Mouse (Mus musculus) intestine, embryonic 15.5 days (tissue): ENCODE results near the gene Tmem63c. TPM values are rescaled to one million over a fixed set of nuclear protein-coding genes. Genes with fewer than 3 reads are reported as not detected.

Experiments used
- ATAC-seq: fragments of 200-750 bp; cut with Nextera tagmentation; 2 replicates; pipeline ENCODE4 v1.8.0; 2017; ENCODE audit warnings: moderate TSS enrichment, moderate library complexity
- H3K27ac ChIP-seq: fragments of 300-500 bp; sonication (generic); 2 replicates; pipeline ENCODE4 v1.5.1; 2015; ENCODE audit warnings: mild to moderate bottlenecking, inconsistent platforms
- H3K27me3 ChIP-seq: fragments of 300-500 bp; sonication (generic); replicated peaks from 2 replicates; pipeline ENCODE4 v1.6.1; 2015; ENCODE audit warnings: inconsistent platforms
- H3K36me3 ChIP-seq: fragments of 300-500 bp; sonication (generic); 2 replicates; pipeline ENCODE4 v1.6.1; 2015; ENCODE audit warnings: inconsistent platforms
- H3K4me1 ChIP-seq: fragments of 300-500 bp; sonication (generic); replicated peaks from 2 replicates; pipeline ENCODE4 v1.6.1; 2015; ENCODE audit warnings: inconsistent platforms
- H3K4me2 ChIP-seq: fragments of 300-500 bp; sonication (generic); replicated peaks from 2 replicates; pipeline ENCODE4 v1.6.1; 2015; ENCODE audit warnings: mild to moderate bottlenecking, inconsistent platforms
- H3K4me3 ChIP-seq: fragments of 300-500 bp; sonication (generic); replicated peaks from 2 replicates; pipeline ENCODE4 v1.5.1; 2015; ENCODE audit warnings: inconsistent platforms
- H3K9ac ChIP-seq: fragments of 300-500 bp; sonication (generic); 2 replicates; pipeline ENCODE4 v1.6.1; 2015; ENCODE audit warnings: inconsistent platforms
- H3K9me3 ChIP-seq: fragments of 300-500 bp; sonication (generic); 2 replicates; pipeline ENCODE4 v1.6.1; 2016; ENCODE audit warnings: inconsistent platforms
- WGBS: fragments of 180-500 bp; shearing (Covaris S2); methylation state at CpG from one replicate; pipeline ENCODE4 v1.1.7; 2015; 5-methylcytosine and 5-hydroxymethylcytosine counted together
- polyA plus RNA-seq: library from polyadenylated mRNA; unstranded; fragments of >200 nt; fragmentation: Nextera tagmentation; extraction: Ambion mirVana; gene quantifications from 2 replicates; pipeline ENCODE4 v1.2.1, GENCODE M21; 2015

The Tmem63c gene
- polyA plus RNA-seq, 1 experiment from 2014 or later: 0.63 TPM

- 53% methylated on average over 3 of the region's 3 CpGs for WGBS
- no peak overlapping the region for H3K9ac ChIP-seq
Observed at GRCm38 (mm10) chr12:87003606-87004005, 17.5 kb upstream of the Tmem63c start.

GRCm38 (mm10) chr12:87004596-87004995 is 16.5 kb upstream of the Tmem63c start:
- Histone ChIP-seq H3K27me3 (no peaks in the 10 kb centered on the region), H3K9me3 (no peaks in the 10 kb centered on the region), H3K9ac (no peak overlapping the region), H3K4me3 (no peak overlapping the region), H3K4me1 (no peaks in the 10 kb centered on the region), H3K27ac (no peak overlapping the region), H3K4me2 (no peak overlapping the region), H3K36me3 (no peaks in the 10 kb centered on the region)
- WGBS: 83% methylated on average over 4 of the region's 4 CpGs
- no peak for ATAC-seq

More at GRCm38 (mm10) chr12:87003606-87004005, 17.5 kb upstream of the Tmem63c start:
- no peak overlapping the region for H3K4me2 ChIP-seq
- no peaks in the 10 kb centered on the region for H3K4me1 ChIP-seq
- no peak for ATAC-seq
- H3K4me3 ChIP-seq: no peak overlapping the region
- no peaks in the 10 kb centered on the region for H3K27me3 ChIP-seq
- no peaks in the 10 kb centered on the region for H3K9me3 ChIP-seq
- H3K36me3 ChIP-seq: no peaks in the 10 kb centered on the region
- H3K27ac ChIP-seq: no peak overlapping the region

GRCm38 (mm10) chr12:87017041-87017440 is 4.1 kb upstream of the Tmem63c start:
- no peaks in the 10 kb centered on the region for H3K36me3 ChIP-seq
- no peak overlapping the region for H3K9ac ChIP-seq
- no peaks in the 10 kb centered on the region for H3K4me1 ChIP-seq
- H3K27me3 ChIP-seq: no peaks in the 10 kb centered on the region
- WGBS: 54% methylated on average over 3 of the region's 3 CpGs
- H3K9me3 ChIP-seq: no peaks in the 10 kb centered on the region
- H3K4me3 ChIP-seq: no peak overlapping the region
- H3K27ac ChIP-seq: no peak overlapping the region
- no peak overlapping the region for H3K4me2 ChIP-seq
- no peak for ATAC-seq

GRCm38 (mm10) chr12:87018756-87019155 is 2.4 kb upstream of the Tmem63c start:
- WGBS: 80% methylated on average over 2 of the region's 2 CpGs
- H3K27ac ChIP-seq: no peak overlapping the region

GRCm38 (mm10) chr12:87022006-87022405 is 866 bp downstream of the Tmem63c start:
- H3K4me1 ChIP-seq: no peaks in the 10 kb centered on the region
- WGBS: 85% methylated on average over 2 of the region's 2 CpGs
- H3K4me2 ChIP-seq: no peak overlapping the region

More at GRCm38 (mm10) chr12:87018756-87019155, 2.4 kb upstream of the Tmem63c start:
- Histone ChIP-seq H3K4me2 (no peak overlapping the region), H3K27me3 (no peaks in the 10 kb centered on the region), H3K4me1 (no peaks in the 10 kb centered on the region), H3K9me3 (no peaks in the 10 kb centered on the region), H3K4me3 (no peak overlapping the region), H3K36me3 (no peaks in the 10 kb centered on the region), H3K9ac (no peak overlapping the region)
- ATAC-seq: no peak

GRCm38 (mm10) chr12:87023456-87023855 is 2.3 kb downstream of the Tmem63c start:
- Histone ChIP-seq H3K36me3 (no peaks in the 10 kb centered on the region), H3K27ac (no peak overlapping the region), H3K4me2 (no peak overlapping the region), H3K4me1 (no peaks in the 10 kb centered on the region), H3K9ac (no peak overlapping the region), H3K9me3 (no peaks in the 10 kb centered on the region), H3K4me3 (no peak overlapping the region), H3K27me3 (peaks cover 26% of the 10 kb centered on the region)
- 70% methylated on average over 3 of the region's 3 CpGs for WGBS
- ATAC-seq: no peak

More at GRCm38 (mm10) chr12:87022006-87022405, 866 bp downstream of the Tmem63c start:
- Histone ChIP-seq H3K27me3 (peaks cover 12% of the 10 kb centered on the region), H3K9ac (no peak overlapping the region), H3K36me3 (no peaks in the 10 kb centered on the region), H3K27ac (no peak overlapping the region), H3K9me3 (no peaks in the 10 kb centered on the region), H3K4me3 (no peak overlapping the region)
- no peak for ATAC-seq

GRCm38 (mm10) chr12:87026109-87026870 is 5.2 kb downstream of the Tmem63c start:
- ATAC-seq: peak; percentile 78
- no peaks in the 10 kb centered on the region for H3K36me3 ChIP-seq
- peak overlapping the region; percentile 34 for H3K4me2 ChIP-seq
- no peaks in the 10 kb centered on the region for H3K4me1 ChIP-seq
- peaks cover 26% of the 10 kb centered on the region for H3K27me3 ChIP-seq
- 3% methylated on average over 30 of the region's 30 CpGs for WGBS
- H3K4me3 ChIP-seq: 0 out of 2 replicates have a peak overlapping the region, but pooled peaks have one; percentile 5
- no peak overlapping the region for H3K9ac ChIP-seq
- no peaks in the 10 kb centered on the region for H3K9me3 ChIP-seq
- H3K27ac ChIP-seq: no peak overlapping the region

GRCm38 (mm10) chr12:87026871-87027240 is 5.7 kb downstream of the Tmem63c start:
- Histone ChIP-seq H3K4me3 (no peak overlapping the region), H3K36me3 (no peaks in the 10 kb centered on the region), H3K27me3 (peaks cover 26% of the 10 kb centered on the region), H3K27ac (no peak overlapping the region), H3K9ac (no peak overlapping the region), H3K4me2 (peak overlapping the region; percentile 34), H3K4me1 (no peaks in the 10 kb centered on the region), H3K9me3 (no peaks in the 10 kb centered on the region)
- WGBS: 15% methylated on average over 8 of the region's 8 CpGs
- no peak for ATAC-seq

- ATAC-seq: no peak
- 48% methylated on average over 5 of the region's 5 CpGs for WGBS
- Histone ChIP-seq H3K4me3 (no peak overlapping the region), H3K9ac (no peak overlapping the region), H3K4me1 (no peaks in the 10 kb centered on the region), H3K36me3 (no peaks in the 10 kb centered on the region), H3K27ac (no peak overlapping the region), H3K9me3 (no peaks in the 10 kb centered on the region), H3K27me3 (peaks cover 26% of the 10 kb centered on the region), H3K4me2 (no peak overlapping the region)
Observed at GRCm38 (mm10) chr12:87027391-87027790, 6.3 kb downstream of the Tmem63c start.

- Histone ChIP-seq H3K9me3 (no peaks in the 10 kb centered on the region), H3K4me3 (no peak overlapping the region), H3K36me3 (no peaks in the 10 kb centered on the region), H3K4me1 (no peaks in the 10 kb centered on the region), H3K9ac (no peak overlapping the region), H3K27me3 (peaks cover 26% of the 10 kb centered on the region), H3K27ac (no peak overlapping the region), H3K4me2 (no peak overlapping the region)
- 60% methylated on average over 2 of the region's 2 CpGs for WGBS
- no peak for ATAC-seq
Observed at GRCm38 (mm10) chr12:87028068-87028467, 6.9 kb downstream of the Tmem63c start.

- WGBS: 65% methylated on average over 5 of the region's 5 CpGs
- no peak overlapping the region for H3K4me3 ChIP-seq
- no peak for ATAC-seq
- H3K4me1 ChIP-seq: no peaks in the 10 kb centered on the region
- no peak overlapping the region for H3K4me2 ChIP-seq
- no peaks in the 10 kb centered on the region for H3K36me3 ChIP-seq
- no peak overlapping the region for H3K27ac ChIP-seq
- H3K27me3 ChIP-seq: peaks cover 26% of the 10 kb centered on the region
- no peaks in the 10 kb centered on the region for H3K9me3 ChIP-seq
- no peak overlapping the region for H3K9ac ChIP-seq
Observed at GRCm38 (mm10) chr12:87029251-87029976, 8.3 kb downstream of the Tmem63c start.

GRCm38 (mm10) chr12:87031163-87031763 is 10.1 kb downstream of the Tmem63c start:
- Histone ChIP-seq H3K9me3 (no peaks in the 10 kb centered on the region), H3K4me1 (no peaks in the 10 kb centered on the region), H3K4me2 (no peak overlapping the region), H3K27ac (no peak overlapping the region), H3K27me3 (peaks cover 21% of the 10 kb centered on the region), H3K9ac (no peak overlapping the region), H3K36me3 (no peaks in the 10 kb centered on the region), H3K4me3 (no peak overlapping the region)
- no peak for ATAC-seq
- 74% methylated on average over 5 of the region's 5 CpGs for WGBS
